Mouse (Mus musculus): ENCODE measurements around the gene Plxna2.

The Plxna2 gene

GRCm38 (mm10) chr1:194815547-194815946 is 197.5 kb downstream of the Plxna2 start:
- DNase-seq (ENCODE audit: low spot score in 2 of 2) = no peak

GRCm38 (mm10) chr1:194816913-194817312 is 198.9 kb downstream of the Plxna2 start:
- peak; percentile 84 to 85 for DNase-seq (ENCODE audit: low spot score in 2 of 2)

GRCm38 (mm10) chr1:194820953-194821352 is 202.9 kb downstream of the Plxna2 start:
- no peak for DNase-seq (ENCODE audit: low spot score in 2 of 2)

GRCm38 (mm10) chr1:194821721-194822120 is 203.7 kb downstream of the Plxna2 start:
- DNase-seq (ENCODE audit: low spot score in 2 of 2) = no peak

GRCm38 (mm10) chr1:194828316-194828715 is 210.3 kb downstream of the Plxna2 start:
- DNase-seq (ENCODE audit: low spot score in 2 of 2) = no peak

- no peak for DNase-seq (ENCODE audit: low spot score in 2 of 2)
Measured at GRCm38 (mm10) chr1:194835238-194835637, 217.2 kb downstream of the Plxna2 start.

GRCm38 (mm10) chr1:194836182-194836581 is 218.2 kb downstream of the Plxna2 start:
- no peak for DNase-seq (ENCODE audit: low spot score in 2 of 2)

GRCm38 (mm10) chr1:194836671-194837070 is 218.7 kb downstream of the Plxna2 start:
- DNase-seq (ENCODE audit: low spot score in 2 of 2) = no peak

- peak; percentile 62 to 65 for DNase-seq (ENCODE audit: low spot score in 2 of 2)
Measured at GRCm38 (mm10) chr1:194839230-194839910, 221.4 kb downstream of the Plxna2 start.

- DNase-seq (ENCODE audit: low spot score in 2 of 2) = no peak
Measured at GRCm38 (mm10) chr1:194843020-194843419, 225.0 kb downstream of the Plxna2 start.

- DNase-seq (ENCODE audit: low spot score in 2 of 2) = peak in 1 of 2 experiments; percentile 18
Measured at GRCm38 (mm10) chr1:194847014-194847413, 229.0 kb downstream of the Plxna2 start.

- peak; percentile 13 to 16 for DNase-seq (ENCODE audit: low spot score in 2 of 2)
Measured at GRCm38 (mm10) chr1:194851242-194852064, 233.4 kb downstream of the Plxna2 start.

GRCm38 (mm10) chr1:194852065-194852358 is 234.0 kb downstream of the Plxna2 start:
- no peak for DNase-seq (ENCODE audit: low spot score in 2 of 2)

Data from right cerebral cortex, adult 2 months (tissue).